Mouse (Mus musculus) CD4-positive, CD25-positive, alpha-beta regulatory T cell, adult 2 months (primary cell): ENCODE measurements around the gene Gm21094.
"Not testable (repeated sequence)": the region's sequence is repeated elsewhere in the genome, so short reads cannot be mapped to it uniquely, and the experiment has no call there.

Experiments used
- DNase-seq: peaks from one replicate; pipeline ENCODE4 v3.0.0-alpha.2; 2012; ENCODE audit warnings: low read depth, low spot score

Gene Gm21094

GRCm38 (mm10) chrY:32620343-32620742 lies at the start of gene Gm21094:
Gene Gm21094, minus strand, starts transcription at chrY:32620443.
- DNase-seq = not testable (repeated sequence)
